Mouse (Mus musculus): ENCODE measurements around the gene Slc16a8. TPM values are rescaled to one million over a fixed set of nuclear protein-coding genes. Genes with fewer than 3 reads are reported as not detected.

The Slc16a8 gene
- polyA plus RNA-seq (2014; fragmentation: Nextera tagmentation; extraction: Ambion mirVana), result 0.12 TPM in 1 of 2 replicates, not detected in the other

- no peak for ATAC-seq (replicated peaks; ENCODE audit: low FRiP score)
- no peaks in the 10 kb centered on the region for H3K9me3 ChIP-seq (ENCODE audit: control insufficient read depth, low read length)
- peaks cover 75% of the 10 kb centered on the region for H3K27me3 ChIP-seq (replicated peaks; ENCODE audit: control insufficient read depth, insufficient read depth, low read length)
- H3K4me1 ChIP-seq (replicated peaks; ENCODE audit: control insufficient read depth, insufficient read depth, low read length), result peaks cover 10% of the 10 kb centered on the region
- H3K9ac ChIP-seq (ENCODE audit: low read depth, low read length), result no peak within 1 kb of the TSS
- no peak within 1 kb of the TSS for H3K4me3 ChIP-seq (ENCODE audit: low read depth, low read length)
- no peak within 1 kb of the TSS for H3K4me2 ChIP-seq
- H3K36me3 ChIP-seq (ENCODE audit: control insufficient read depth, insufficient read depth, low read length), result no peaks in the 10 kb centered on the region
- 39% methylated on average over 3 of the region's 3 CpGs for WGBS
- DNase-seq (ENCODE audit: low spot score), result no peak
- no peak within 1 kb of the TSS for H3K27ac ChIP-seq (ENCODE audit: low read depth, low read length)
Observed at GRCm38 (mm10) chr15:79254661-79255060, at the start of gene Slc16a8. TSS of gene Slc16a8 (minus strand) at chr15:79254761.

- H3K4me2 ChIP-seq, result no peak overlapping the region
- H3K4me1 ChIP-seq (replicated peaks; ENCODE audit: control insufficient read depth, insufficient read depth, low read length), result no peaks in the 10 kb centered on the region
- H3K9me3 ChIP-seq (ENCODE audit: control insufficient read depth, low read length), result no peaks in the 10 kb centered on the region
- H3K36me3 ChIP-seq (ENCODE audit: control insufficient read depth, insufficient read depth, low read length), result peaks cover 15% of the 10 kb centered on the region
- H3K27ac ChIP-seq (ENCODE audit: low read depth, low read length), result no peak overlapping the region
- DNase-seq (ENCODE audit: low spot score) (no peak), ATAC-seq (replicated peaks; ENCODE audit: low FRiP score) (no peak)
- H3K27me3 ChIP-seq (replicated peaks; ENCODE audit: control insufficient read depth, insufficient read depth, low read length), result no peaks in the 10 kb centered on the region
- WGBS, result 86% methylated on average over 8 of the region's 8 CpGs
- H3K4me3 ChIP-seq (ENCODE audit: low read depth, low read length), result no peak overlapping the region
- H3K9ac ChIP-seq (ENCODE audit: low read depth, low read length), result no peak overlapping the region
Observed at GRCm38 (mm10) chr15:79303725-79304124, 49.2 kb upstream of the Slc16a8 start.

- Histone ChIP-seq H3K9me3 (ENCODE audit: control insufficient read depth, low read length) (no peaks in the 10 kb centered on the region), H3K9ac (ENCODE audit: low read depth, low read length) (no peak overlapping the region), H3K36me3 (ENCODE audit: control insufficient read depth, insufficient read depth, low read length) (peaks cover 5% of the 10 kb centered on the region), H3K27me3 (replicated peaks; ENCODE audit: control insufficient read depth, insufficient read depth, low read length) (no peaks in the 10 kb centered on the region), H3K4me2 (no peak overlapping the region), H3K27ac (ENCODE audit: low read depth, low read length) (no peak overlapping the region), H3K4me1 (replicated peaks; ENCODE audit: control insufficient read depth, insufficient read depth, low read length) (no peaks in the 10 kb centered on the region), H3K4me3 (ENCODE audit: low read depth, low read length) (no peak overlapping the region)
- no peak for ATAC-seq (replicated peaks; ENCODE audit: low FRiP score)
- whole genome bisulfite sequencing, result 89% methylated on average over 2 of the region's 2 CpGs
- DNase-seq (ENCODE audit: low spot score), result no peak
Observed at GRCm38 (mm10) chr15:79299563-79300155, 45.1 kb upstream of the Slc16a8 start.

- no peak overlapping the region for H3K9ac ChIP-seq (ENCODE audit: low read depth, low read length)
- WGBS, result 91% methylated on average over 6 of the region's 6 CpGs
- H3K4me3 ChIP-seq (ENCODE audit: low read depth, low read length), result no peak overlapping the region
- no peaks in the 10 kb centered on the region for H3K9me3 ChIP-seq (ENCODE audit: control insufficient read depth, low read length)
- no peak overlapping the region for H3K4me2 ChIP-seq
- H3K36me3 ChIP-seq (ENCODE audit: control insufficient read depth, insufficient read depth, low read length), result peaks cover 3% of the 10 kb centered on the region; the same call in 1 of the 2 replicates
- ATAC-seq (replicated peaks; ENCODE audit: low FRiP score), result no peak
- H3K4me1 ChIP-seq (replicated peaks; ENCODE audit: control insufficient read depth, insufficient read depth, low read length), result no peaks in the 10 kb centered on the region
- H3K27ac ChIP-seq (ENCODE audit: low read depth, low read length), result no peak overlapping the region
- DNase-seq (ENCODE audit: low spot score), result no peak
- H3K27me3 ChIP-seq (replicated peaks; ENCODE audit: control insufficient read depth, insufficient read depth, low read length), result no peaks in the 10 kb centered on the region
Observed at GRCm38 (mm10) chr15:79298553-79298952, 44.0 kb upstream of the Slc16a8 start.

- no peak overlapping the region for H3K4me2 ChIP-seq
- no peaks in the 10 kb centered on the region for H3K36me3 ChIP-seq (ENCODE audit: control insufficient read depth, insufficient read depth, low read length)
- no peaks in the 10 kb centered on the region for H3K4me1 ChIP-seq (replicated peaks; ENCODE audit: control insufficient read depth, insufficient read depth, low read length)
- H3K4me3 ChIP-seq (ENCODE audit: low read depth, low read length), result no peak overlapping the region
- no peak for DNase-seq (ENCODE audit: low spot score)
- H3K27me3 ChIP-seq (replicated peaks; ENCODE audit: control insufficient read depth, insufficient read depth, low read length), result no peaks in the 10 kb centered on the region
- ATAC-seq (replicated peaks; ENCODE audit: low FRiP score), result no peak
- no peaks in the 10 kb centered on the region for H3K9me3 ChIP-seq (ENCODE audit: control insufficient read depth, low read length)
- no peak overlapping the region for H3K9ac ChIP-seq (ENCODE audit: low read depth, low read length)
- H3K27ac ChIP-seq (ENCODE audit: low read depth, low read length), result no peak overlapping the region
- 83% methylated on average over 9 of the region's 9 CpGs for WGBS
Observed at GRCm38 (mm10) chr15:79292779-79293178, 38.2 kb upstream of the Slc16a8 start.

GRCm38 (mm10) chr15:79290340-79290739 is 35.8 kb upstream of the Slc16a8 start:
- no peaks in the 10 kb centered on the region for H3K9me3 ChIP-seq (ENCODE audit: control insufficient read depth, low read length)
- H3K4me3 ChIP-seq (ENCODE audit: low read depth, low read length), result no peak overlapping the region
- no peak for ATAC-seq (replicated peaks; ENCODE audit: low FRiP score)
- DNase-seq (ENCODE audit: low spot score), result no peak
- no peaks in the 10 kb centered on the region for H3K27me3 ChIP-seq (replicated peaks; ENCODE audit: control insufficient read depth, insufficient read depth, low read length)
- H3K4me2 ChIP-seq, result no peak overlapping the region
- H3K9ac ChIP-seq (ENCODE audit: low read depth, low read length), result no peak overlapping the region
- peaks cover 6% of the 10 kb centered on the region; the same call in 1 of the 2 replicates for H3K36me3 ChIP-seq (ENCODE audit: control insufficient read depth, insufficient read depth, low read length)
- WGBS, result 88% methylated on average over 3 of the region's 3 CpGs
- H3K27ac ChIP-seq (ENCODE audit: low read depth, low read length), result no peak overlapping the region
- H3K4me1 ChIP-seq (replicated peaks; ENCODE audit: control insufficient read depth, insufficient read depth, low read length), result no peaks in the 10 kb centered on the region

GRCm38 (mm10) chr15:79289441-79289840 is 34.9 kb upstream of the Slc16a8 start:
- H3K4me3 ChIP-seq (ENCODE audit: low read depth, low read length), result no peak overlapping the region
- no peak overlapping the region for H3K27ac ChIP-seq (ENCODE audit: low read depth, low read length)
- H3K9me3 ChIP-seq (ENCODE audit: control insufficient read depth, low read length), result no peaks in the 10 kb centered on the region
- ATAC-seq (replicated peaks; ENCODE audit: low FRiP score) (no peak), DNase-seq (ENCODE audit: low spot score) (no peak)
- no peak overlapping the region for H3K4me2 ChIP-seq
- 86% methylated on average over 12 of the region's 12 CpGs for WGBS
- H3K4me1 ChIP-seq (replicated peaks; ENCODE audit: control insufficient read depth, insufficient read depth, low read length), result no peaks in the 10 kb centered on the region
- no peaks in the 10 kb centered on the region for H3K27me3 ChIP-seq (replicated peaks; ENCODE audit: control insufficient read depth, insufficient read depth, low read length)
- no peak overlapping the region for H3K9ac ChIP-seq (ENCODE audit: low read depth, low read length)
- peaks cover 6% of the 10 kb centered on the region; the same call in 1 of the 2 replicates for H3K36me3 ChIP-seq (ENCODE audit: control insufficient read depth, insufficient read depth, low read length)

- no peak overlapping the region for H3K9ac ChIP-seq (ENCODE audit: low read depth, low read length)
- H3K27me3 ChIP-seq (replicated peaks; ENCODE audit: control insufficient read depth, insufficient read depth, low read length), result no peaks in the 10 kb centered on the region
- no peak overlapping the region for H3K4me3 ChIP-seq (ENCODE audit: low read depth, low read length)
- no peak overlapping the region for H3K27ac ChIP-seq (ENCODE audit: low read depth, low read length)
- DNase-seq (ENCODE audit: low spot score) (no peak), ATAC-seq (replicated peaks; ENCODE audit: low FRiP score) (no peak)
- peaks cover 6% of the 10 kb centered on the region; the same call in 1 of the 2 replicates for H3K36me3 ChIP-seq (ENCODE audit: control insufficient read depth, insufficient read depth, low read length)
- H3K4me2 ChIP-seq, result no peak overlapping the region
- H3K4me1 ChIP-seq (replicated peaks; ENCODE audit: control insufficient read depth, insufficient read depth, low read length), result no peaks in the 10 kb centered on the region
- H3K9me3 ChIP-seq (ENCODE audit: control insufficient read depth, low read length), result no peaks in the 10 kb centered on the region
- 79% methylated on average over 3 of the region's 3 CpGs for WGBS
Observed at GRCm38 (mm10) chr15:79288387-79288786, 33.8 kb upstream of the Slc16a8 start.

- Histone ChIP-seq H3K4me2 (no peak overlapping the region), H3K4me1 (replicated peaks; ENCODE audit: control insufficient read depth, insufficient read depth, low read length) (no peaks in the 10 kb centered on the region), H3K27me3 (replicated peaks; ENCODE audit: control insufficient read depth, insufficient read depth, low read length) (no peaks in the 10 kb centered on the region), H3K4me3 (ENCODE audit: low read depth, low read length) (no peak overlapping the region), H3K9ac (ENCODE audit: low read depth, low read length) (no peak overlapping the region), H3K9me3 (ENCODE audit: control insufficient read depth, low read length) (no peaks in the 10 kb centered on the region), H3K27ac (ENCODE audit: low read depth, low read length) (no peak overlapping the region), H3K36me3 (ENCODE audit: control insufficient read depth, insufficient read depth, low read length) (peaks cover 6% of the 10 kb centered on the region; the same call in 1 of the 2 replicates)
- WGBS, result 90% methylated on average over 7 of the region's 7 CpGs
- ATAC-seq (replicated peaks; ENCODE audit: low FRiP score), result no peak
- no peak for DNase-seq (ENCODE audit: low spot score)
Observed at GRCm38 (mm10) chr15:79287091-79287490, 32.5 kb upstream of the Slc16a8 start.
